Mouse (Mus musculus): ENCODE data around the gene Fam169a.

GRCm38 (mm10) chr13:97021906-97022305 lies 45.2 kb upstream of the Fam169a start:
- TF ChIP-seq POLR2A (IDR thresholded peaks at IDR 0.05; ENCODE audit: borderline replicate concordance, insufficient read depth, low read length), result no peak
- no peak for TF ChIP-seq CTCF (IDR thresholded peaks at IDR 0.05; ENCODE audit: borderline replicate concordance, insufficient read depth, low read depth, low read length)

All from cerebellum, adult 2 months (tissue).